Mouse (Mus musculus): ENCODE results near the gene Tmem108. TPM values are rescaled to one million over a fixed set of nuclear protein-coding genes. Genes with fewer than 3 reads are reported as not detected.

The Tmem108 gene
- polyA plus RNA-seq, 1 experiment from 2014 or later, result 34.2 TPM

- Histone ChIP-seq H3K36me3 (replicated peaks; ENCODE audit: control insufficient read depth, insufficient read depth) (no peaks in the 10 kb centered on the region), H3K4me2 (replicated peaks) (no peak overlapping the region), H3K4me1 (replicated peaks; ENCODE audit: control insufficient read depth, insufficient read depth, low read length) (peaks cover 34% of the 10 kb centered on the region), H3K9me3 (ENCODE audit: control insufficient read depth, low read length) (no peaks in the 10 kb centered on the region), H3K27ac (no peak overlapping the region), H3K4me3 (replicated peaks; ENCODE audit: low read length) (no peak overlapping the region), H3K27me3 (ENCODE audit: control insufficient read depth, insufficient read depth, low read length) (no peaks in the 10 kb centered on the region; the same call in 1 of the 2 replicates), H3K9ac (no peak overlapping the region)
- no peak for ATAC-seq (ENCODE audit: low FRiP score)
- 90% methylated on average over 4 of the region's 4 CpGs for WGBS
- DNase-seq (ENCODE audit: low spot score), result no peak
Measured at GRCm38 (mm10) chr9:103545729-103546128, 215.9 kb downstream of the Tmem108 start.

- WGBS, result 49% methylated on average over 4 of the region's 4 CpGs
- H3K9ac ChIP-seq, result no peak overlapping the region
- ATAC-seq (ENCODE audit: low FRiP score) (no peak), DNase-seq (ENCODE audit: low spot score) (no peak)
- H3K4me2 ChIP-seq (replicated peaks), result no peak overlapping the region
- no peak overlapping the region for H3K4me3 ChIP-seq (replicated peaks; ENCODE audit: low read length)
- H3K36me3 ChIP-seq (replicated peaks; ENCODE audit: control insufficient read depth, insufficient read depth), result no peaks in the 10 kb centered on the region
- H3K9me3 ChIP-seq (ENCODE audit: control insufficient read depth, low read length), result no peaks in the 10 kb centered on the region
- H3K27ac ChIP-seq, result no peak overlapping the region
- H3K27me3 ChIP-seq (ENCODE audit: control insufficient read depth, insufficient read depth, low read length), result peaks cover 4% of the 10 kb centered on the region; the same call in 1 of the 2 replicates
- H3K4me1 ChIP-seq (replicated peaks; ENCODE audit: control insufficient read depth, insufficient read depth, low read length), result peaks cover 30% of the 10 kb centered on the region
Measured at GRCm38 (mm10) chr9:103545271-103545670, 216.4 kb downstream of the Tmem108 start.

- Histone ChIP-seq H3K4me2 (replicated peaks) (no peak overlapping the region), H3K27ac (no peak overlapping the region), H3K36me3 (replicated peaks; ENCODE audit: control insufficient read depth, insufficient read depth) (no peaks in the 10 kb centered on the region), H3K4me1 (replicated peaks; ENCODE audit: control insufficient read depth, insufficient read depth, low read length) (peaks cover 29% of the 10 kb centered on the region), H3K9ac (no peak overlapping the region), H3K4me3 (replicated peaks; ENCODE audit: low read length) (no peak overlapping the region), H3K9me3 (ENCODE audit: control insufficient read depth, low read length) (no peaks in the 10 kb centered on the region), H3K27me3 (ENCODE audit: control insufficient read depth, insufficient read depth, low read length) (peaks cover 4% of the 10 kb centered on the region; the same call in 1 of the 2 replicates)
- DNase-seq (ENCODE audit: low spot score) (no peak), ATAC-seq (ENCODE audit: low FRiP score) (no peak)
- WGBS, result 68% methylated on average over 1 of the region's 1 CpGs
Measured at GRCm38 (mm10) chr9:103544599-103544998, 217.0 kb downstream of the Tmem108 start.

- H3K4me2 ChIP-seq (replicated peaks), result no peak overlapping the region
- no peaks in the 10 kb centered on the region for H3K36me3 ChIP-seq (replicated peaks; ENCODE audit: control insufficient read depth, insufficient read depth)
- no peak for DNase-seq (ENCODE audit: low spot score)
- H3K9ac ChIP-seq, result no peak overlapping the region
- H3K9me3 ChIP-seq (ENCODE audit: control insufficient read depth, low read length), result no peaks in the 10 kb centered on the region
- no peak for ATAC-seq (ENCODE audit: low FRiP score)
- H3K27me3 ChIP-seq (ENCODE audit: control insufficient read depth, insufficient read depth, low read length), result peaks cover 4% of the 10 kb centered on the region; the same call in 1 of the 2 replicates
- peaks cover 34% of the 10 kb centered on the region for H3K4me1 ChIP-seq (replicated peaks; ENCODE audit: control insufficient read depth, insufficient read depth, low read length)
- H3K27ac ChIP-seq, result no peak overlapping the region
- WGBS, result 74% methylated on average over 8 of the region's 8 CpGs
- no peak overlapping the region for H3K4me3 ChIP-seq (replicated peaks; ENCODE audit: low read length)
Measured at GRCm38 (mm10) chr9:103540518-103540917, 221.1 kb downstream of the Tmem108 start.

- Histone ChIP-seq H3K27ac (peak overlapping the region; percentile 62), H3K27me3 (ENCODE audit: control insufficient read depth, insufficient read depth, low read length) (peaks cover 4% of the 10 kb centered on the region; the same call in 1 of the 2 replicates), H3K4me2 (replicated peaks) (0 out of 2 replicates have a peak overlapping the region, but pooled peaks have one; percentile 1), H3K4me1 (replicated peaks; ENCODE audit: control insufficient read depth, insufficient read depth, low read length) (peaks cover 43% of the 10 kb centered on the region), H3K9me3 (ENCODE audit: control insufficient read depth, low read length) (no peaks in the 10 kb centered on the region), H3K4me3 (replicated peaks; ENCODE audit: low read length) (no peak overlapping the region), H3K36me3 (replicated peaks; ENCODE audit: control insufficient read depth, insufficient read depth) (no peaks in the 10 kb centered on the region), H3K9ac (no peak overlapping the region)
- 36% methylated on average over 8 of the region's 8 CpGs for WGBS
- peak; percentile 77; the same call in 1 of the 2 replicates for ATAC-seq (ENCODE audit: low FRiP score)
- peak; percentile 47 for DNase-seq (ENCODE audit: low spot score)
Measured at GRCm38 (mm10) chr9:103538047-103538816, 223.4 kb downstream of the Tmem108 start.

- H3K4me2 ChIP-seq (replicated peaks), result no peak overlapping the region
- H3K9me3 ChIP-seq (ENCODE audit: control insufficient read depth, low read length), result no peaks in the 10 kb centered on the region
- no peaks in the 10 kb centered on the region for H3K36me3 ChIP-seq (replicated peaks; ENCODE audit: control insufficient read depth, insufficient read depth)
- peaks cover 39% of the 10 kb centered on the region for H3K4me1 ChIP-seq (replicated peaks; ENCODE audit: control insufficient read depth, insufficient read depth, low read length)
- WGBS, result 66% methylated on average over 6 of the region's 6 CpGs
- no peak overlapping the region for H3K4me3 ChIP-seq (replicated peaks; ENCODE audit: low read length)
- ATAC-seq (ENCODE audit: low FRiP score) (no peak), DNase-seq (ENCODE audit: low spot score) (no peak)
- no peak overlapping the region for H3K27ac ChIP-seq
- H3K27me3 ChIP-seq (ENCODE audit: control insufficient read depth, insufficient read depth, low read length), result peaks cover 4% of the 10 kb centered on the region; the same call in 1 of the 2 replicates
- H3K9ac ChIP-seq, result no peak overlapping the region
Measured at GRCm38 (mm10) chr9:103536059-103536634, 225.5 kb downstream of the Tmem108 start.

GRCm38 (mm10) chr9:103525041-103525537 lies 236.5 kb downstream of the Tmem108 start:
- Histone ChIP-seq H3K9me3 (ENCODE audit: control insufficient read depth, low read length) (peaks cover 4% of the 10 kb centered on the region; the same call in 1 of the 2 replicates), H3K27me3 (ENCODE audit: control insufficient read depth, insufficient read depth, low read length) (no peaks in the 10 kb centered on the region), H3K4me1 (replicated peaks; ENCODE audit: control insufficient read depth, insufficient read depth, low read length) (peaks cover 17% of the 10 kb centered on the region), H3K9ac (no peak overlapping the region), H3K36me3 (replicated peaks; ENCODE audit: control insufficient read depth, insufficient read depth) (no peaks in the 10 kb centered on the region), H3K4me3 (replicated peaks; ENCODE audit: low read length) (no peak overlapping the region), H3K4me2 (replicated peaks) (no peak overlapping the region), H3K27ac (no peak overlapping the region)
- no peak for DNase-seq (ENCODE audit: low spot score)
- peak; percentile 57; the same call in 1 of the 2 replicates for ATAC-seq (ENCODE audit: low FRiP score)
- 8% methylated on average over 10 of the region's 10 CpGs for WGBS

- Histone ChIP-seq H3K9me3 (ENCODE audit: control insufficient read depth, low read length) (no peaks in the 10 kb centered on the region), H3K9ac (no peak overlapping the region), H3K36me3 (replicated peaks; ENCODE audit: control insufficient read depth, insufficient read depth) (no peaks in the 10 kb centered on the region), H3K4me2 (replicated peaks) (no peak overlapping the region), H3K27ac (no peak overlapping the region), H3K4me3 (replicated peaks; ENCODE audit: low read length) (no peak overlapping the region), H3K27me3 (ENCODE audit: control insufficient read depth, insufficient read depth, low read length) (no peaks in the 10 kb centered on the region), H3K4me1 (replicated peaks; ENCODE audit: control insufficient read depth, insufficient read depth, low read length) (peaks cover 17% of the 10 kb centered on the region)
- no peak for DNase-seq (ENCODE audit: low spot score)
- 13% methylated on average over 5 of the region's 5 CpGs for WGBS
- peak; percentile 59; the same call in 1 of the 2 replicates for ATAC-seq (ENCODE audit: low FRiP score)
Measured at GRCm38 (mm10) chr9:103524600-103524999, 237.0 kb downstream of the Tmem108 start.

- Histone ChIP-seq H3K36me3 (replicated peaks; ENCODE audit: control insufficient read depth, insufficient read depth) (no peaks in the 10 kb centered on the region), H3K4me1 (replicated peaks; ENCODE audit: control insufficient read depth, insufficient read depth, low read length) (peaks cover 17% of the 10 kb centered on the region), H3K9ac (no peak overlapping the region), H3K27me3 (ENCODE audit: control insufficient read depth, insufficient read depth, low read length) (no peaks in the 10 kb centered on the region), H3K4me3 (replicated peaks; ENCODE audit: low read length) (no peak overlapping the region), H3K27ac (no peak overlapping the region), H3K9me3 (ENCODE audit: control insufficient read depth, low read length) (0 out of 2 replicates have a peak, but pooled peaks cover 4% of the 10 kb centered on the region), H3K4me2 (replicated peaks) (no peak overlapping the region)
- DNase-seq (ENCODE audit: low spot score) (no peak), ATAC-seq (ENCODE audit: low FRiP score) (no peak)
- WGBS, result 39% methylated on average over 7 of the region's 7 CpGs
Measured at GRCm38 (mm10) chr9:103523742-103524403, 237.8 kb downstream of the Tmem108 start.

All from hindbrain, embryonic 14.5 days (tissue).